Mouse (Mus musculus): ENCODE results near the gene Fkbp10. TPM values are rescaled to one million over a fixed set of nuclear protein-coding genes. Genes with fewer than 3 reads are reported as not detected.
A peak's percentile ranks its signal among the peaks of the same experiment; 100 is the strongest.

The Fkbp10 gene
- polyA plus RNA-seq, 1 experiment: 298 TPM

DNA sequence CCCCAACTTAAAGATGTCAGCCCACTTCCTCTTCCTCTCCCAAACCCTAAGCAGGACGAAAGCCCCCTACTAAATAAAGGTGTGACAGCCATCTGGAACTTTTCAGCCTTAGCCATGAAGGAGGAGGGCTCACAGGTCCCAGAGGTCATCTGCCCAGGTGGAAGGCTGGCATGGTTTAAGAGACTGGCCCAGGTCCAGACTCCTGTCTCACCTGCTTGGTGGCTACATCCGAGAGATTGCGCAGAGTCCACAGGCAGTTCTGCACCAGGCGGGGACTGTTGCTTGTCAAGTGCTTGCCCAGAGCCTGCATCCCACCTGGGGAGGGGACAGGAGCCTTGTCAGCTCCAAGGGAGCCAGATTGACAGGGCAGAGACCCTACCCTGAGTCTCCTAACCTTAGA is 36.2 kb upstream of the Fkbp10 start:
- no peak for TF ChIP-seq POLR2A (IDR thresholded peaks at IDR 0.05; ENCODE audit: low read depth, low read length)
- no peak for TF ChIP-seq CTCF (IDR thresholded peaks at IDR 0.05; ENCODE audit: borderline replicate concordance, insufficient read depth, low read length)

DNA sequence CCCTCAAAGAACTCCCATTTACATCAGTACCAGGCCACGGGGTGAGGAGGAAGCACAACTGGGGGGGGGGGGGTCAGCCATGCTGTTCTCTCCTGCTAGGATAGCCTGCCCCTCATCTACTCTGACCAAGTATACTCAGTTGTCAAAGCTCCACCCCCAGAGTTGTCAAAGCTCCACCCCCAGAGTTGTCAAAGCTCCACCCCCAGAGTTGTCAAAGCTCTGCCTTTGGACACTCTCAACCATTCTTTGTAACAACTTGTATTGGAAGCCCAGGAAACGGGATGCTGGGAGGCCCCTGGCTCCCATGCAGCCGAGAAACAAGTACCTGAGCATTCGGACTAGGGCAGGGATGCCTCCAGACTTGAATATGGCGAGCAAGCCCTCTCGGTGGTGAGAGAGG is 32.8 kb upstream of the Fkbp10 start:
- no peak overlapping the region for H3K27ac ChIP-seq (ENCODE audit: insufficient read depth, low read length)
- H3K4me1 ChIP-seq (ENCODE audit: control insufficient read depth, insufficient read depth, low read length): 0 out of 2 replicates have a peak, but pooled peaks cover 2% of the 10 kb centered on the region
- no peak for TF ChIP-seq CTCF (IDR thresholded peaks at IDR 0.05; ENCODE audit: borderline replicate concordance, insufficient read depth, low read length)
- TF ChIP-seq POLR2A (IDR thresholded peaks at IDR 0.05; ENCODE audit: low read depth, low read length): no peak
- H3K4me3 ChIP-seq (ENCODE audit: insufficient read depth, low read length): no peak overlapping the region

More for the DNA sequence above, 36.2 kb upstream of the Fkbp10 start:
- no peak overlapping the region for H3K4me3 ChIP-seq (ENCODE audit: insufficient read depth, low read length)
- H3K4me1 ChIP-seq (ENCODE audit: control insufficient read depth, insufficient read depth, low read length): no peaks in the 10 kb centered on the region; the same call in 1 of the 2 replicates
- H3K27ac ChIP-seq (ENCODE audit: insufficient read depth, low read length): no peak overlapping the region

DNA sequence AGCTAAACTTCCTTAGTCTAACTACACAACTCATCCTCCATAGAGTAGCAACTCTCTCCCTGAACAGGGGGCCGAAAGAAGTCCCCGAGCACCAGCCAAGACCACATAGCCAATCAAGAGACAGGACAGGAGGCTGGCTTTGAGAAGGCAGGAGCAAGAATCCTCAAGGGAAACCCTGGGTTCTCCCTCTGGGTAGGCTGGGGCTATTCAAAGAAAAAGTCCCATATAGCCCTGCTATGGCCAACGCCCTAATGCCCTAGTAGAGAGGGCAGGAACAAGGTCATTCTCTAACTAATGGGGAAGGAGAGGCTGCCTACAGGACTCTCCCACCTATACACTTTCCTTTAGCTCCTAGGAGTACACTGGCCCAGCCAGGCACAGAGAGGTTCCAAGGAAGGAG is 30.5 kb upstream of the Fkbp10 start:
- TF ChIP-seq CTCF (IDR thresholded peaks at IDR 0.05; ENCODE audit: borderline replicate concordance, insufficient read depth, low read length) (no peak), POLR2A (IDR thresholded peaks at IDR 0.05; ENCODE audit: low read depth, low read length) (no peak)
- Histone ChIP-seq H3K4me3 (ENCODE audit: insufficient read depth, low read length) (no peak overlapping the region), H3K4me1 (ENCODE audit: control insufficient read depth, insufficient read depth, low read length) (peaks cover 11% of the 10 kb centered on the region; the same call in 1 of the 2 replicates), H3K27ac (ENCODE audit: insufficient read depth, low read length) (no peak overlapping the region)

DNA sequence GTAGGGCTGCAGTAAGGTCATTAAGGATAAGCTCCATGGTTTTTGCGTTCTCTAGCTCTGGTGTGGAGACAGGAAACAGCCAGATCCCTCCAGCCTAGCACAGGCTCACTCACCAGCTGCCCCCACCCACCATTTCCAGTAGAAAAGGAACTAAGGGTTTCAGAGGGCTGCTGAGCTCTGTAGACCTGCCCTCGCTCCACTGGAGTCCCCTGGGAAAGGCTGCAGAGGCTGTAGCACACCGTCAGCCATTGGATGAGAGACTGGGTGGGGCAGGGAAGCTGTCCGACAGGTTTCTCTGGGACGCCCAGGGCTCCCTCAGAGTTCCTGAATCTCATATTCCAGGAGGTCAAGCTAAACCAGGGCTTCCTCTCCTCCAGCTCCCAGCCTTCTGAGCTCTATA is 28.9 kb upstream of the Fkbp10 start:
- Histone ChIP-seq H3K4me3 (ENCODE audit: insufficient read depth, low read length) (no peak overlapping the region), H3K4me1 (ENCODE audit: control insufficient read depth, insufficient read depth, low read length) (peaks cover 11% of the 10 kb centered on the region; the same call in 1 of the 2 replicates), H3K27ac (ENCODE audit: insufficient read depth, low read length) (no peak overlapping the region)
- TF ChIP-seq POLR2A (IDR thresholded peaks at IDR 0.05; ENCODE audit: low read depth, low read length) (no peak), CTCF (IDR thresholded peaks at IDR 0.05; ENCODE audit: borderline replicate concordance, insufficient read depth, low read length) (no peak)

DNA sequence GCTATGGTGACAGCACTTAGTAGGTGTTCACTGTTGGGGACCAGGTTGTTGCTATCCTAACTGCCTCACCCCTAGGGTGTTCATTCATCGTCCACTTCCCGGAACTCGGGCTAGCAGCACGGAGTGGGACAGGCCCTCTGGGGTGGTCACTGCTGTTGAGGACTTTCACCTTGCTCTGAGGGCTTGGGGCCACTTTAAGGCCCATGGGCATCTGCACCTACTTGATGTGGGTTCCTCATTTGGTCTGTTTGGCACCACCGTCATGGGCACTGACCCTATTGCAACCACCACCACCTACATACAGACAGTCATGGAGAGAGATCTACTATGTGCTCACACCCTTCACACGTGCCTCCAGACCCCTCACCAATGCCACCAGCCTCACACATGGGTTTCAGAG is 28.4 kb upstream of the Fkbp10 start:
- H3K4me1 ChIP-seq (ENCODE audit: control insufficient read depth, insufficient read depth, low read length): peaks cover 11% of the 10 kb centered on the region; the same call in 1 of the 2 replicates
- H3K4me3 ChIP-seq (ENCODE audit: insufficient read depth, low read length): no peak overlapping the region
- H3K27ac ChIP-seq (ENCODE audit: insufficient read depth, low read length): no peak overlapping the region
- TF ChIP-seq POLR2A (IDR thresholded peaks at IDR 0.05; ENCODE audit: low read depth, low read length) (no peak), CTCF (IDR thresholded peaks at IDR 0.05; ENCODE audit: borderline replicate concordance, insufficient read depth, low read length) (no peak)

DNA sequence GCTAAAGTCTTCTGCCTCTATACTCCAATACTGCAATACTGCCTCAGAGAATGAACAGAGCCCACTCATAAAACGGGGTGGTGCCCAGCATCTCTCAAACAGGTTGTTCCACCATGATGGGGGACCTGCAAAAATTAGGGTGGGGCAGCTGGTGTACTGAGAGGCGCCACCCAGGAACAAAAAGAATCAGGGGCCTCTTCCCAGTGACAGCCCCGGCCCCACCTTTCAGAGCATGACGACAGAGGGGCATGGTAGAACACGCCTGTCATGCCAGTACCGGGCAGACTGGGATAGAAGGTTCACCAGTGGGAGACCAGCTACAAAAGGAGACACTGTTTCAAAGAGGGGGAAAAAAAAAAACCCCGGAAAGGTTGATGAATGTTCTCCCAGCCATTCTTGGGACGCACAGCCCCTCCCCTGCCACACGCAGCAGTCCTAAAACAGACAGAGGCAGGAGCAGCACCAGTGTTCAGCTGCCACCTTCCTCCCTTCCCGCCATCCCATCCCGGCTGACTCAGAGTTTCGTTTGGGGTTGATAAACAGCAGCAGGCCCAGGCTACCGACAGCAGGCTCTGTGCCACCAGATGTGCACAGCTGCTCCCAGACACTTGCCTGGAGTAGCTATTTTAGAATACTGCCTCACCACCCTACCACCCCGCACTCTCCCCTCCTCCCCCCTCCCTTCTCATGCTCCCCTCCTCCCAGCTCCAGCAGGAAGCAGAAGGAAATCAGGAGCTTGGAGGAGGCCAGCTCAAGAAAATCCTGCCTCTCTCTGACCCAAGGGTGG is 27.7 kb upstream of the Fkbp10 start:
- 0 out of 2 replicates have a peak overlapping the region, but pooled peaks have one; percentile 9 for H3K27ac ChIP-seq (ENCODE audit: insufficient read depth, low read length)
- H3K4me1 ChIP-seq (ENCODE audit: control insufficient read depth, insufficient read depth, low read length): peaks cover 11% of the 10 kb centered on the region; the same call in 1 of the 2 replicates
- TF ChIP-seq POLR2A (IDR thresholded peaks at IDR 0.05; ENCODE audit: low read depth, low read length) (no peak), CTCF (IDR thresholded peaks at IDR 0.05; ENCODE audit: borderline replicate concordance, insufficient read depth, low read length) (no peak)
- no peak overlapping the region for H3K4me3 ChIP-seq (ENCODE audit: insufficient read depth, low read length)

DNA sequence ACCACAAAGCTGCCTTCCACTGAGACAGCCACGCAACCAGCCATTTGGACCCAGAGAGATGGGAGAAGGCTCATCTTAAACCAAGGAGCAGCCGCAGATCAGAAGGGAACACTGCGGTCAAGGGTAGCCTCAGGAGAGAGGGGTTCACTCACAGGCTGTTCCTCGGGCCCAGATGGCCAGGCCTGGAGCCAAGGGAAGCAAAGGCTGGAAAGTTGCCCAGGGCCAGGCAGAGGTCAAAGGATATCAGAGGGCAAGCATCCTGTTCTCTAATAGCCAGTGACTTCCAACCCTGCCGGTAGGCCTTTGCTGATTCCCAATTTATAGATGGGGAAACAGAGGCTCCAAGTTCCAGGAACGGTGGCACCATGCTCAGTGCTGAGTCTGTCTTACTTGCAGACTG is 26.9 kb upstream of the Fkbp10 start:
- peaks cover 11% of the 10 kb centered on the region; the same call in 1 of the 2 replicates for H3K4me1 ChIP-seq (ENCODE audit: control insufficient read depth, insufficient read depth, low read length)
- H3K27ac ChIP-seq (ENCODE audit: insufficient read depth, low read length): no peak overlapping the region
- H3K4me3 ChIP-seq (ENCODE audit: insufficient read depth, low read length): no peak overlapping the region
- no peak for TF ChIP-seq POLR2A (IDR thresholded peaks at IDR 0.05; ENCODE audit: low read depth, low read length)
- no peak for TF ChIP-seq CTCF (IDR thresholded peaks at IDR 0.05; ENCODE audit: borderline replicate concordance, insufficient read depth, low read length)

DNA sequence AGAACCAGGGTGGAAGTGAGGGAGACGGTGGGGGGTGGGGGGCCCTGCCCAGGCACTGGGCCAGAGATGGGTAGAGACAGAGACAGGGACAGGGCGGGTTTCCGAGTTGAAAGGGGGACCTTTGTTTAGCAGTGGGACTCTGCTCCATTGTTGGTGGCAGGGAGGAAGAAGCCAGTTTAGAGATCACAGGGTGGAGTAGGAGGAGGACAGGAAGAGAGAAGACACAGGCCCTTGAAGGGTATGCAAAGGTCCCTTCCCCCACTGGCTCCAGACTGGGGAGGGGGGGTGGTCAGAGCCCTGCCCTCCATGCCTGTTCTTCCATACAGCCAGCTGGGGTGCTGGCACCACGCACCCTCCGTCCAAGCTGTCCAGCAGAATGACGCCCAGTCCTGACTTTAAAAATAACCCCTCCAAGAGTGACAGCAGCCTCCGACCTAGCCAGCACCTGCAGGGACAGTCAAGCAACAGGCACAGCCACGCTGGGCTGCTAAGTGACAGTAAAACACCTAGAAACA is 25.5 kb upstream of the Fkbp10 start:
- TF ChIP-seq CTCF (IDR thresholded peaks at IDR 0.05; ENCODE audit: borderline replicate concordance, insufficient read depth, low read length) (no peak), POLR2A (IDR thresholded peaks at IDR 0.05; ENCODE audit: low read depth, low read length) (no peak)
- peaks cover 19% of the 10 kb centered on the region; the same call in 1 of the 2 replicates for H3K4me1 ChIP-seq (ENCODE audit: control insufficient read depth, insufficient read depth, low read length)
- no peak overlapping the region for H3K27ac ChIP-seq (ENCODE audit: insufficient read depth, low read length)
- no peak overlapping the region for H3K4me3 ChIP-seq (ENCODE audit: insufficient read depth, low read length)

DNA sequence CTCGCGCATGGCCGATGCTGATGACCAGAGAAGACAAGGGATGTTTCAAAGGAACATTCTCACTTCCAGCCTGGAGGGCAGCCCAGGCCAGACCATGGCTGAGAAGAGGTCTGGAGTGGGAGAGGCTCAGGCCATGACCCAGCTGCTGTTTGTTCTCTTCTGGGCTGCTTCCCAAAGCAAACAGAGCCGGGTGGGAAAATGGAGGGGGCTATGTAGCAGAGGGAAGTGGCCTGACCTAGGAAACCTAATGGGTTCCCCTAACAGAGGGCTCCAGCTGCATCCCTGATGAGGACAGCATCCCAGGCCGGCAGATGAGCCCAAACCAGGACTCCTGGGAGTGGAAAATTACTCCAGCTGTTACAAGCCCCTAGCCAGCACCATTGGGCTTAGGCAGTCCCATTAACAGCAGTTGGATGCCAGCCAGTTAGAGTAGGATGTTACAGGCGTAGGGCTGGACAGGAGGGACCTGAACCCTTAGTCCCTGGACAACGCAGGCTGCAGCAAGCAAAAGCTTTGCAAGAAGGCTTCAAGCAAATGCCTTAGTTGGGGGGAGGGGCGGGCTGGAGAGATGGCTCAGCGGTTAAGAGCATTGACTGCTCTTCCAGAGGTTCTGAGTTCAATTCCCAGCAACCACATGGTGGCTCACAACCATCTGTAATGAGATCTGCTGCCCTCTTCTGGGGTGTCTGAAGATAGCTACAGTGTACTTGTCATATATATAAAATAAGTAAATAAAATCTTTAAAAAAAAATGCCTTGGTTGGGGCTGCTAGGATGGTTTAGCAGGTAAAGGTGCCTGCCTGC is 24.2 kb upstream of the Fkbp10 start:
- Histone ChIP-seq H3K4me3 (ENCODE audit: insufficient read depth, low read length) (no peak overlapping the region), H3K4me1 (ENCODE audit: control insufficient read depth, insufficient read depth, low read length) (peaks cover 20% of the 10 kb centered on the region; the same call in 1 of the 2 replicates), H3K27ac (ENCODE audit: insufficient read depth, low read length) (no peak overlapping the region)
- TF ChIP-seq POLR2A (IDR thresholded peaks at IDR 0.05; ENCODE audit: low read depth, low read length) (no peak), CTCF (IDR thresholded peaks at IDR 0.05; ENCODE audit: borderline replicate concordance, insufficient read depth, low read length) (no peak)

All from embryonic fibroblast, embryonic 13.5 days (primary cell).